Mouse (Mus musculus): ENCODE data around the gene Sumo2.
A peak's percentile ranks its signal among the peaks of the same experiment; 100 is the strongest.
"Not testable (repeated sequence)": the region's sequence is repeated elsewhere in the genome, so short reads cannot be mapped to it uniquely, and the experiment has no call there.

Gene Sumo2

GRCm38 (mm10) chr11:115481553-115482259 is 54.4 kb downstream of the Sumo2 start:
- DNase-seq = no peak

GRCm38 (mm10) chr11:115478296-115478938 is 57.7 kb downstream of the Sumo2 start:
- no peak for DNase-seq

- not testable (repeated sequence) for DNase-seq
Measured at GRCm38 (mm10) chr11:115477388-115477787, 58.7 kb downstream of the Sumo2 start.

GRCm38 (mm10) chr11:115476630-115477029 is 59.4 kb downstream of the Sumo2 start:
- not testable (repeated sequence) for DNase-seq

- no peak for DNase-seq
Measured at GRCm38 (mm10) chr11:115475758-115476237, 60.3 kb downstream of the Sumo2 start.

GRCm38 (mm10) chr11:115475025-115475757 is 60.9 kb downstream of the Sumo2 start, which contains the start of gene Armc7:
Gene Armc7, plus strand, starts transcription at chr11:115475667.
- DNase-seq = peak; percentile 91

- DNase-seq = peak; percentile 93 to 94
Measured at GRCm38 (mm10) chr11:115473626-115474275, 62.3 kb downstream of the Sumo2 start.
